Mouse (Mus musculus): ENCODE results near the gene Ppp4c.
A peak's percentile ranks its signal among the peaks of the same experiment; 100 is the strongest.

- TF ChIP-seq CTCF (IDR thresholded peaks at IDR 0.05; ENCODE audit: low read depth, low read length) (no peak), POLR2A (IDR thresholded peaks at IDR 0.05; ENCODE audit: extremely low read depth, insufficient read depth, low read length) (0 out of 2 replicates have a peak, but pooled peaks have one; percentile 5)
Measured at GRCm38 (mm10) chr7:126759672-126760390, 32.5 kb downstream of the Ppp4c start.

Data from liver, adult 2 months (tissue).